16 mouse cellular contexts compared by ENCODE assay signal in the genomic region with DNA sequence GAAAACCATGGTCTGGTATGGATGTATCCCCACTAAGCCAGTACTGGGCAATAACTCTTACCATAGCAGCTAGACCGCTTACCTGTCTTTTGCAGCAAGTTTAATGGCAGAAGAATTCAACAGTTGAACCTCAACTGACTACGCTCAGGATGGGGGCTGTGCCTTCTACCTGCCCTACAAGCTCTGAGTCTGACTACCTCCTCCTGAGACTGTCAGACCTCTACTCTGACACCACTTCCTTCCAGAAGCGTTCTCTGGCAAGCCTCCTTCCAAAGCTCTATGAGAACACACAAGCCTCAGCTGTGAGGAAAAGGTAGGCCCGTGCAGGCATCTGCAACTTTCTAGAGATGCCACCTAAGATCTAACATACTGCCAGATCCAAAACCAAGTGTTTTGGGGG. TPM values are rescaled to one million over a fixed set of nuclear protein-coding genes. Genes with fewer than 3 reads are reported as not detected.
A peak's percentile ranks its signal among the peaks of the same experiment; 100 is the strongest.
DNase-seq lines count a peak whose midpoint lies in the region; ATAC-seq and TF ChIP-seq lines count a peak whose summit lies in the region.
"Had no signal": no experiment of that assay in that cellular context is flagged by ENCODE, and none has a peak within 500 bp of the region (broad histone marks: within the 10 kb centered on the region; RNA-seq: fewer than 3 reads in every experiment).

No protein-coding gene starts in this region.

- peak; percentile 18 for ATAC-seq in inflammation-experienced regulatory T-cells, adult 6 months
- ATAC-seq: forebrain, postnatal 0 days; intestine, embryonic 16.5 days had no signal

- TF ChIP-seq CTCF in layer of hippocampus, adult 2 months (conservative IDR thresholded peaks at IDR 0.05), result no peak
- TF ChIP-seq CTCF in CH12.LX (conservative IDR thresholded peaks at IDR 0.05 in 1 of 2, IDR thresholded peaks at IDR 0.05 in 1 of 2; ENCODE audit: low read depth in 2 of 2, low read length in 2 of 2), result no peak
- TF ChIP-seq CTCF in thymus, adult 2 months (IDR thresholded peaks at IDR 0.05; ENCODE audit: borderline replicate concordance, control insufficient read depth, extremely low read depth, insufficient read depth, low read length, poor library complexity), result no peak

- in situ Hi-C loops in CH12.LX (cut with MboI; ENCODE audit: low pct_ligation_motif_present, low pct_unique_long_range_greater_than_20kb, low sequenced_read_pairs), result no loop called here

- peak overlapping the region; percentile 1; the same call in 1 of the 2 replicates for H3K27ac ChIP-seq in layer of hippocampus, adult 2 months
- H3K27ac ChIP-seq in CH12.LX (ENCODE audit: insufficient read depth, low read depth), result peak overlapping the region; percentile 4; the same call in 1 of the 2 replicates
- peak overlapping the region; percentile 83 for H3K27ac ChIP-seq in thymus, adult 2 months (ENCODE audit: control insufficient read depth, insufficient read depth, low read length)

- H3K9me3 ChIP-seq in CH12.LX (replicated peaks; ENCODE audit: low read length), result no peaks in the 10 kb centered on the region

- no peak overlapping the region for H3K9ac ChIP-seq in CH12.LX (ENCODE audit: insufficient read depth, low read depth)
- H3K9ac ChIP-seq: forebrain, postnatal 0 days had no signal

- TF ChIP-seq RAD21 in CH12.LX (IDR thresholded peaks at IDR 0.05; ENCODE audit: low read depth, low read length), result no peak

- H3K4me2 ChIP-seq in CH12.LX (ENCODE audit: insufficient read depth, low read depth, poor library complexity, severe bottlenecking), result peak overlapping the region; percentile 90

- H3K79me2 ChIP-seq in CH12.LX (replicated peaks; ENCODE audit: control insufficient read depth, extremely low read depth, insufficient read depth, poor library complexity, severe bottlenecking), result peaks cover 72% of the 10 kb centered on the region

- WGBS in thymus, adult 2 months, result 8% methylated on average over 4 of the region's 4 CpGs

- DNase-seq in layer of hippocampus, adult 2 months (ENCODE audit: low spot score in 2 of 2), result no peak
- DNase-seq in layer of hippocampus, adult 11-12 months (ENCODE audit: low spot score), result no peak
- DNase-seq in CH12.LX (ENCODE audit: extremely low read depth), result no peak
- DNase-seq in thymus, adult 2 months, result peak; percentile 55
- no peak for DNase-seq in cerebellum, postnatal 36 days
- no peak for DNase-seq in left cerebral cortex, adult 11 months (ENCODE audit: low spot score)
- no peak for DNase-seq in spleen, postnatal 4 days (ENCODE audit: low spot score in 2 of 2)
- DNase-seq: cerebellum, adult 2 months; embryo, embryonic 11 days; forebrain, postnatal 0 days; heart, postnatal 4 days; kidney, postnatal 4 days; lung, adult 2 months had no signal

- dilution Hi-C loops in CH12.LX (cut with MboI; ENCODE audit: extremely low pct_ligation_motif_present, extremely low pct_unique_long_range_greater_than_20kb, low sequenced_read_pairs), result no loop called here

- no peaks in the 10 kb centered on the region for H3K27me3 ChIP-seq in CH12.LX (replicated peaks)
- no peaks in the 10 kb centered on the region for H3K27me3 ChIP-seq in thymus, adult 2 months (ENCODE audit: control insufficient read depth, insufficient read depth, low read length)

- H3K4me3 ChIP-seq in layer of hippocampus, adult 2 months, result no peak overlapping the region
- no peak overlapping the region for H3K4me3 ChIP-seq in CH12.LX (replicated peaks in 1 of 3; ENCODE audit: low read depth in 2 of 3, low read length in 2 of 3, poor library complexity in 1 of 3)
- H3K4me3 ChIP-seq in thymus, adult 2 months (ENCODE audit: control insufficient read depth, insufficient read depth, low read length), result no peak overlapping the region
- H3K4me3 ChIP-seq: myocyte had no signal

- peaks cover 19 to 63% of the 10 kb centered on the region in 2 experiments for H3K4me1 ChIP-seq in CH12.LX (ENCODE audit: control insufficient read depth in 1 of 2, insufficient read depth in 2 of 2)
- H3K4me1 ChIP-seq in thymus, adult 2 months (replicated peaks; ENCODE audit: control insufficient read depth, insufficient read depth, low read length), result peaks cover 38% of the 10 kb centered on the region

- no peak for TF ChIP-seq POLR2A in CH12.LX (IDR thresholded peaks at IDR 0.05; ENCODE audit: low read depth, low read length)
- TF ChIP-seq POLR2A in thymus, adult 2 months (IDR thresholded peaks at IDR 0.05; ENCODE audit: control insufficient read depth, extremely low read depth, insufficient read depth, low read length, poor library complexity), result no peak

- peaks cover 11 to 31% of the 10 kb centered on the region in 2 experiments for H3K36me3 ChIP-seq in CH12.LX (replicated peaks in 1 of 2; ENCODE audit: control insufficient read depth in 1 of 2, insufficient read depth in 1 of 2, low read length in 1 of 2)
- H3K36me3 ChIP-seq in thymus, adult 2 months (ENCODE audit: control insufficient read depth, insufficient read depth, low read length), result no peaks in the 10 kb centered on the region

- TF ChIP-seq EP300 in CH12.LX (IDR thresholded peaks at IDR 0.05; ENCODE audit: low read length), result no peak

TF ChIP-seq in CH12.LX, 34 proteins besides CTCF, POLR2A, EP300 and RAD21:
- no peak for TF ChIP-seq E2F4 (IDR thresholded peaks at IDR 0.05; ENCODE audit: insufficient replicate concordance, low read depth, low read length)
- peak; percentile 40; the same call in 1 of the 2 replicates for TF ChIP-seq MXI1 (IDR thresholded peaks at IDR 0.05; ENCODE audit: low read depth, low read length)
- no peak for TF ChIP-seq ETS1 (conservative IDR thresholded peaks at IDR 0.05; ENCODE audit: low read depth, low read length)
- no peak for TF ChIP-seq MEF2A (IDR thresholded peaks at IDR 0.05; ENCODE audit: borderline replicate concordance, low read depth, low read length)

RNA-seq across cellular contexts. Expression of a gene that starts 3.4 kb away (rescaled TPM):
- 100 to 1,000 TPM; 133 to 134 TPM for total RNA-seq in layer of hippocampus, adult 2 months (2021)
- 85.6 and 91.2 TPM in 2 replicates for total RNA-seq in CH12.LX (2012; rRNA removed)
- 53.0 and 59.2 TPM in 2 replicates for total RNA-seq in CH12.LX (2014; rRNA removed)
- 108 and 118 TPM in 2 replicates for polyA plus RNA-seq in CH12.LX (2012; ENCODE audit: insufficient read length, low read depth)
- 10 to 100 TPM in 1 of 3 experiments, 1 to 10 TPM in 2; 7.7 to 13.6 (median 9.7) TPM for polyA plus RNA-seq in inflammation-experienced regulatory T-cells, adult 6 months (2017; shearing (Covaris generic))
- 419 and 475 TPM in 2 replicates for polyA plus RNA-seq in thymus, adult 2 months (2012; rRNA removed)

RNA-seq across cellular contexts. Expression of a gene that starts 24.2 kb away (rescaled TPM):
- 10 to 100 TPM; 17.8 to 21.8 TPM for total RNA-seq in layer of hippocampus, adult 2 months (2021)
- total RNA-seq in CH12.LX (2012; rRNA removed) (5.9 and 7.2 TPM in 2 replicates), CH12.LX (2014; rRNA removed) (4.3 TPM in 2 replicates)
- 9.1 and 10.6 TPM in 2 replicates for polyA plus RNA-seq in CH12.LX (2012; ENCODE audit: insufficient read length, low read depth)
- 1 to 10 TPM; 3.1 to 4.1 (median 4.0) TPM for polyA plus RNA-seq in inflammation-experienced regulatory T-cells, adult 6 months (2017; shearing (Covaris generic))
- polyA plus RNA-seq in thymus, adult 2 months (2012; rRNA removed), result 103 and 113 TPM in 2 replicates

RNA-seq across cellular contexts. Expression of a gene that starts 29.5 kb away (rescaled TPM):
- total RNA-seq in layer of hippocampus, adult 2 months (2021), result 10 to 100 TPM; 82.1 to 92.1 TPM
- total RNA-seq in CH12.LX (2012; rRNA removed), result 131 and 136 TPM in 2 replicates
- total RNA-seq in CH12.LX (2014; rRNA removed), result 92.3 and 98.8 TPM in 2 replicates
- polyA plus RNA-seq in CH12.LX (2012; ENCODE audit: insufficient read length, low read depth), result 82.7 and 90.6 TPM in 2 replicates
- polyA plus RNA-seq in inflammation-experienced regulatory T-cells, adult 6 months (2017; shearing (Covaris generic)), result 10 to 100 TPM; 41.5 to 52.0 (median 46.5) TPM
- polyA plus RNA-seq in thymus, adult 2 months (2012; rRNA removed), result 53.0 and 55.4 TPM in 2 replicates

RNA-seq across cellular contexts. Expression of a gene that starts 35.0 kb away (rescaled TPM):
- total RNA-seq in layer of hippocampus, adult 2 months (2021), result 100 to 1,000 TPM; 334 to 355 TPM
- total RNA-seq in CH12.LX (2012; rRNA removed) (0.21 and 0.25 TPM in 2 replicates), CH12.LX (2014; rRNA removed) (not detected in 2 replicates)
- polyA plus RNA-seq in CH12.LX (2012; ENCODE audit: insufficient read length, low read depth), result not detected in 2 replicates
- polyA plus RNA-seq in inflammation-experienced regulatory T-cells, adult 6 months (2017; shearing (Covaris generic)), result under 1 TPM in 1 of 3 experiments, not detected in 2; 0.62 TPM
- polyA plus RNA-seq in thymus, adult 2 months (2012; rRNA removed), result 0.71 and 0.84 TPM in 2 replicates

RNA-seq across cellular contexts. Expression of a gene that starts 51.6 kb away (rescaled TPM):
- total RNA-seq in layer of hippocampus, adult 2 months (2021), result under 1 TPM; 0.18 to 0.22 TPM
- total RNA-seq in CH12.LX (2012; rRNA removed) (not detected in 2 replicates), CH12.LX (2014; rRNA removed) (not detected in 2 replicates)
- not detected in 2 replicates for polyA plus RNA-seq in CH12.LX (2012; ENCODE audit: insufficient read length, low read depth)
- polyA plus RNA-seq in inflammation-experienced regulatory T-cells, adult 6 months (2017; shearing (Covaris generic)), result not detected
- 0.11 and 0.15 TPM in 2 replicates for polyA plus RNA-seq in thymus, adult 2 months (2012; rRNA removed)
- total RNA-seq: heart, postnatal 4 days had no signal
- polyA plus RNA-seq: myocyte had no signal

Comparison
In these comparisons a context has a peak if more than half of its experiments do, and no peak if none do; other contexts are left out.
1. H3K27ac ChIP-seq: peak in every context shown above with its lines; median percentile 83 in thymus, adult 2 months; 4 in CH12.LX; 1 in layer of hippocampus, adult 2 months.